Mouse (Mus musculus): Measurements from ENCODE around the gene Dnajb8.

Gene Dnajb8

GRCm38 (mm10) chr6:88227537-88227936 is 5.5 kb downstream of the Dnajb8 start:
- DNase-seq (ENCODE audit: low spot score in 2 of 2), result no peak

GRCm38 (mm10) chr6:88229221-88229620 is 7.2 kb downstream of the Dnajb8 start:
- DNase-seq (ENCODE audit: low spot score in 2 of 2), result no peak

GRCm38 (mm10) chr6:88231821-88232220 is 9.8 kb downstream of the Dnajb8 start:
- no peak for DNase-seq (ENCODE audit: low spot score in 2 of 2)

GRCm38 (mm10) chr6:88232221-88232620 is 10.2 kb downstream of the Dnajb8 start:
- no peak for DNase-seq (ENCODE audit: low spot score in 2 of 2)

GRCm38 (mm10) chr6:88233996-88234395 is 11.9 kb downstream of the Dnajb8 start:
- DNase-seq (ENCODE audit: low spot score in 2 of 2), result no peak

GRCm38 (mm10) chr6:88235461-88235860 is 13.4 kb downstream of the Dnajb8 start:
- no peak for DNase-seq (ENCODE audit: low spot score in 2 of 2)

GRCm38 (mm10) chr6:88235983-88236382 is 13.9 kb downstream of the Dnajb8 start:
- DNase-seq (ENCODE audit: low spot score in 2 of 2), result no peak

GRCm38 (mm10) chr6:88236513-88236912 is 14.4 kb downstream of the Dnajb8 start:
- no peak for DNase-seq (ENCODE audit: low spot score in 2 of 2)

- peak in 1 of 2 experiments; percentile 17 for DNase-seq (ENCODE audit: low spot score in 2 of 2)
Measured at GRCm38 (mm10) chr6:88242604-88243003, 20.5 kb downstream of the Dnajb8 start.

GRCm38 (mm10) chr6:88249231-88249630 is 27.2 kb downstream of the Dnajb8 start:
- no peak for DNase-seq (ENCODE audit: low spot score in 2 of 2)

- DNase-seq (ENCODE audit: low spot score in 2 of 2), result no peak
Measured at GRCm38 (mm10) chr6:88251396-88251795, 29.3 kb downstream of the Dnajb8 start.

GRCm38 (mm10) chr6:88251798-88252478 is 29.9 kb downstream of the Dnajb8 start:
- DNase-seq (ENCODE audit: low spot score in 2 of 2), result no peak

- DNase-seq (ENCODE audit: low spot score in 2 of 2), result no peak
Measured at GRCm38 (mm10) chr6:88254082-88254481, 32.0 kb downstream of the Dnajb8 start.

- no peak for DNase-seq (ENCODE audit: low spot score in 2 of 2)
Measured at GRCm38 (mm10) chr6:88255435-88255834, 33.4 kb downstream of the Dnajb8 start.

GRCm38 (mm10) chr6:88259621-88260020 is 37.6 kb downstream of the Dnajb8 start:
- DNase-seq (ENCODE audit: low spot score in 2 of 2), result no peak

GRCm38 (mm10) chr6:88260645-88261044 is 38.6 kb downstream of the Dnajb8 start:
- DNase-seq (ENCODE audit: low spot score in 2 of 2), result no peak

GRCm38 (mm10) chr6:88262160-88262559 is 40.1 kb downstream of the Dnajb8 start:
- peak in 1 of 2 experiments; percentile 21 for DNase-seq (ENCODE audit: low spot score in 2 of 2)

GRCm38 (mm10) chr6:88265355-88265754 is 43.3 kb downstream of the Dnajb8 start:
- DNase-seq (ENCODE audit: low spot score in 2 of 2), result no peak

GRCm38 (mm10) chr6:88266055-88266454 is 44.0 kb downstream of the Dnajb8 start:
- DNase-seq (ENCODE audit: low spot score in 2 of 2), result no peak

- no peak for DNase-seq (ENCODE audit: low spot score in 2 of 2)
Measured at GRCm38 (mm10) chr6:88267068-88267467, 45.0 kb downstream of the Dnajb8 start.

GRCm38 (mm10) chr6:88267970-88268369 is 45.9 kb downstream of the Dnajb8 start:
- no peak for DNase-seq (ENCODE audit: low spot score in 2 of 2)

GRCm38 (mm10) chr6:88274623-88275022 is 52.6 kb downstream of the Dnajb8 start:
- DNase-seq (ENCODE audit: low spot score in 2 of 2), result no peak

GRCm38 (mm10) chr6:88276221-88276620 is 54.2 kb downstream of the Dnajb8 start:
- peak; percentile 47 for DNase-seq (ENCODE audit: low spot score in 2 of 2)

GRCm38 (mm10) chr6:88277242-88277641 is 55.2 kb downstream of the Dnajb8 start:
- peak in 1 of 2 experiments; percentile 37 for DNase-seq (ENCODE audit: low spot score in 2 of 2)

Data from frontal cortex, postnatal 36 days (tissue).